Mouse (Mus musculus): ENCODE results near the gene Ephb1. TPM values are rescaled to one million over a fixed set of nuclear protein-coding genes. Genes with fewer than 3 reads are reported as not detected.

The Ephb1 gene
- total and polyA plus RNA-seq, 3 experiments = not detected

- Histone ChIP-seq H3K4me1 (ENCODE audit: control insufficient read depth in 1 of 2, insufficient read depth in 2 of 2, low read length in 2 of 2) (no peaks in the 10 kb centered on the region), H3K27me3 (ENCODE audit: control insufficient read depth in 1 of 2, insufficient read depth in 2 of 2, low read length in 2 of 2) (no peaks in the 10 kb centered on the region), H3K9ac (ENCODE audit: control insufficient read depth, low read depth, low read length, poor library complexity, severe bottlenecking) (no peak overlapping the region), H3K9me3 (replicated peaks; ENCODE audit: insufficient read depth, low read length) (no peaks in the 10 kb centered on the region), H3K4me3 (ENCODE audit: control insufficient read depth in 1 of 2, insufficient read depth in 1 of 2, low read depth in 2 of 2, low read length in 2 of 2) (no peak overlapping the region), H3K79me2 (ENCODE audit: control insufficient read depth, insufficient read depth, low read length, poor library complexity) (no peaks in the 10 kb centered on the region), H3K27ac (ENCODE audit: control insufficient read depth, low read depth, low read length) (no peak overlapping the region), H3K36me3 (ENCODE audit: control insufficient read depth in 1 of 2, insufficient read depth in 2 of 2, low read length in 2 of 2) (no peaks in the 10 kb centered on the region)
- TF ChIP-seq E2F4 (IDR thresholded peaks at IDR 0.05; ENCODE audit: borderline replicate concordance, low read depth, low read length) = no peak
- TF ChIP-seq MYB (IDR thresholded peaks at IDR 0.05; ENCODE audit: low read depth, low read length) = no peak
- no peak for TF ChIP-seq ZC3H11A (IDR thresholded peaks at IDR 0.05; ENCODE audit: low read depth, low read length)
- no peak for TF ChIP-seq CHD2 (IDR thresholded peaks at IDR 0.05; ENCODE audit: low read length)
- no peak for TF ChIP-seq JUND (IDR thresholded peaks at IDR 0.05; ENCODE audit: low read depth, low read length)
- no peak for TF ChIP-seq USF2 (IDR thresholded peaks at IDR 0.05; ENCODE audit: borderline replicate concordance in 1 of 2, insufficient read depth in 1 of 2, low read depth in 1 of 2, low read length in 2 of 2)
- TF ChIP-seq POLR2AphosphoS5 (IDR thresholded peaks at IDR 0.05; ENCODE audit: borderline replicate concordance, low read depth, low read length) = no peak
- TF ChIP-seq MAZ (IDR thresholded peaks at IDR 0.05; ENCODE audit: low read depth, low read length) = no peak
- TF ChIP-seq RCOR1 (IDR thresholded peaks at IDR 0.05; ENCODE audit: low read depth, low read length) = no peak
- TF ChIP-seq UBTF (IDR thresholded peaks at IDR 0.05; ENCODE audit: borderline replicate concordance, insufficient read depth, low read depth, low read length) = no peak
- no peak for TF ChIP-seq SMC3 (IDR thresholded peaks at IDR 0.05; ENCODE audit: low read depth, low read length)
- no peak for TF ChIP-seq TCF12 (IDR thresholded peaks at IDR 0.05; ENCODE audit: low read depth, low read length)
- TF ChIP-seq MAFK (IDR thresholded peaks at IDR 0.05; ENCODE audit: borderline replicate concordance, low read depth, low read length) = no peak
- no peak for TF ChIP-seq BHLHE40 (IDR thresholded peaks at IDR 0.05; ENCODE audit: borderline replicate concordance, low read depth, low read length)
- DNase-seq (ENCODE audit: low read depth, low spot score) = no peak
Observed at GRCm38 (mm10) chr9:102330266-102331060, 24.0 kb downstream of the Ephb1 start.

- no peak for TF ChIP-seq SMC3 (IDR thresholded peaks at IDR 0.05; ENCODE audit: low read depth, low read length)
- no peak for TF ChIP-seq MYC (IDR thresholded peaks at IDR 0.05; ENCODE audit: low read depth, low read length)
- no peak for TF ChIP-seq SIN3A (IDR thresholded peaks at IDR 0.05; ENCODE audit: low read length)
- no peak for TF ChIP-seq ETS1 (IDR thresholded peaks at IDR 0.05; ENCODE audit: low read depth, low read length)
- TF ChIP-seq KAT2A (conservative IDR thresholded peaks at IDR 0.05; ENCODE audit: low read depth, low read length) = no peak
- TF ChIP-seq CHD2 (IDR thresholded peaks at IDR 0.05; ENCODE audit: low read length) = no peak
- no peak for TF ChIP-seq MAFK (IDR thresholded peaks at IDR 0.05; ENCODE audit: borderline replicate concordance, low read depth, low read length)
- no peak for TF ChIP-seq CTCF (IDR thresholded peaks at IDR 0.05 in 2 of 3, conservative IDR thresholded peaks at IDR 0.05 in 1 of 3; ENCODE audit: control insufficient read depth in 1 of 3, insufficient read depth in 1 of 3, low read depth in 2 of 3, low read length in 3 of 3, poor library complexity in 1 of 3, severe bottlenecking in 1 of 3)
- no peak for TF ChIP-seq EP300 (IDR thresholded peaks at IDR 0.05; ENCODE audit: low read depth in 1 of 2, low read length in 2 of 2)
- TF ChIP-seq POLR2AphosphoS5 (IDR thresholded peaks at IDR 0.05; ENCODE audit: borderline replicate concordance, low read depth, low read length) = no peak
- TF ChIP-seq MAX (IDR thresholded peaks at IDR 0.05; ENCODE audit: low read length) = no peak
- TF ChIP-seq MYB (IDR thresholded peaks at IDR 0.05; ENCODE audit: low read depth, low read length) = no peak
- no peak for TF ChIP-seq BHLHE40 (IDR thresholded peaks at IDR 0.05; ENCODE audit: borderline replicate concordance, low read depth, low read length)
- no peak for TF ChIP-seq MEF2A (IDR thresholded peaks at IDR 0.05; ENCODE audit: extremely low read depth, insufficient replicate concordance, low read depth, low read length, poor library complexity, severe bottlenecking)
- TF ChIP-seq RCOR1 (IDR thresholded peaks at IDR 0.05; ENCODE audit: low read depth, low read length) = no peak
- no peak for TF ChIP-seq JUND (IDR thresholded peaks at IDR 0.05; ENCODE audit: low read depth, low read length)
- no peak for TF ChIP-seq RAD21 (IDR thresholded peaks at IDR 0.05; ENCODE audit: low read depth, low read length)
- TF ChIP-seq NELFE (IDR thresholded peaks at IDR 0.05; ENCODE audit: low read depth, low read length) = no peak
- no peak for DNase-seq (ENCODE audit: low read depth, low spot score)
- H3K9ac ChIP-seq (ENCODE audit: control insufficient read depth, low read depth, low read length, poor library complexity, severe bottlenecking) = no peak overlapping the region
- no peak overlapping the region for H3K27ac ChIP-seq (ENCODE audit: control insufficient read depth, low read depth, low read length)
- H3K9me3 ChIP-seq (replicated peaks; ENCODE audit: insufficient read depth, low read length) = no peaks in the 10 kb centered on the region
- H3K4me1 ChIP-seq (ENCODE audit: control insufficient read depth in 1 of 2, insufficient read depth in 2 of 2, low read length in 2 of 2) = no peaks in the 10 kb centered on the region
- H3K79me2 ChIP-seq (ENCODE audit: control insufficient read depth, insufficient read depth, low read length, poor library complexity) = no peaks in the 10 kb centered on the region
- no peaks in the 10 kb centered on the region for H3K27me3 ChIP-seq (ENCODE audit: control insufficient read depth in 1 of 2, insufficient read depth in 2 of 2, low read length in 2 of 2)
- no peaks in the 10 kb centered on the region for H3K36me3 ChIP-seq (ENCODE audit: control insufficient read depth in 1 of 2, insufficient read depth in 2 of 2, low read length in 2 of 2)
- no peak overlapping the region for H3K4me3 ChIP-seq (ENCODE audit: control insufficient read depth in 1 of 2, insufficient read depth in 1 of 2, low read depth in 2 of 2, low read length in 2 of 2)
Observed at GRCm38 (mm10) chr9:102327625-102328150, 26.8 kb downstream of the Ephb1 start.
